Mouse (Mus musculus) thymus, postnatal 14 days (tissue): ENCODE results near the gene Cyb5d1.
A peak's percentile ranks its signal among the peaks of the same experiment; 100 is the strongest.

Experiments
- DNase-seq: peaks from one replicate; pipeline ENCODE4 v3.0.0; 2021

Cyb5d1 gene

GRCm38 (mm10) chr11:69395235-69395633, at the start of gene Cyb5d1, which contains the start of gene Naa38:
Gene Cyb5d1 (minus strand): TSS chr11:69395631.
Gene Naa38 (plus strand): TSS chr11:69395487.
- peak; percentile 89 for DNase-seq

DNA sequence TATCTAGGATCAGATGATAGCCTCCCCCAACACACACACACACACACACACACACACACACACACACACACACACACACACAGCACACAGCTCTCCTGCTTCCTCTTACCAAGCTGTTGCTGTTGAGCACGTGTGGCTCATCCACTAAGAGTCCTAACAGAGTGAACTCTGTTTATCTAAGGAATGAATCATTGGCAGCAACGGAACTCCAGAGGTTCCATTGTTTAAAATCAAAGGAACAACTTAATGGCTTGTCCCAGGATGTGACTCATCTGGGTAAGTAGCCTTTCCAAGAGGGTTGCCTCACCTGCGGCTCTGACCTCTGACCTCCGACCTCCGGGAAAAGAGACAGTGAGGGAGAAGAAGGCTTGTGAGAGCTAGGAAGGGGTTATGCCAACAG, 47.9 kb upstream of the Cyb5d1 start:
- no peak for DNase-seq

DNA sequence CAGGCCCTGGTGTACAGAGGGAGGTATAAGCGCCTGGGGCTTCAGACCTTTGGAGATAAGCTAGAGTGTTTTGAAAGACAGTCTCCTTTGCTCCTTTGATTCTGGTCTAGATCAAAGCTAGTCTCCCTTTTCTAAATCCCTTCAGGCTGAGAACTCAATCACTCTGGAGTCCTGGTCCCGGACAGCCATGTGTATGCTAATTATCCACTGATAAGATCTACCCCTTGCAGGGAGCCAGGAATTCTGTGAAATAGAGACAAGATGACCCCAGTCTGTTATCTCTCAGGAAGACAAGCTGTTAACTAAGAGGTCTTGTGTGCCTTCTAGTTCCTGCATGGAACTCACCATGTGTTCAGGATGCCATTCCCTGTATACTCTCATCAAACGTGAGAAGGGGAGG, 41.9 kb upstream of the Cyb5d1 start:
- DNase-seq = no peak

DNA sequence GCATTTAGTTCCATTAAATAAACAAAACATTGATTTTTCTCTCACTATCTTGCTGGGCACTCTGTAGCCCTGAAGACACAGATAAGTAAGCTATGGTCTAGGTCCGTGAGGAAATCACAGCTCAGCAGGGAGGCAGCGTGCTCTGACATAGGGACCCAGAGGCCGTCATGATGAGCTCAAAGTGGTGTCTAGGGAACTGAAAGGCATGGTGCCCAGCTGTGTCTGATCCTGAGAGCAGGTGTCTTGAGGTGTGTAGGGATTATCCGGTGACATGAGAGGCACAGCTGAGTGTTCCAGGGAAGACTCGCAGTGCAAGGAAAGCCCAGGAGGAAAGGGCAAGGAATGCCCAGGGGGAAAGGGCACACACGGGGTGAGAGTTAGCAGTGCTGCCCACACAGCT, 37.8 kb upstream of the Cyb5d1 start:
- no peak for DNase-seq

- DNase-seq = no peak
Measured at GRCm38 (mm10) chr11:69432640-69432982, 37.2 kb upstream of the Cyb5d1 start.

GRCm38 (mm10) chr11:69431829-69432639, 36.6 kb upstream of the Cyb5d1 start:
- DNase-seq = peak; percentile 85

DNA sequence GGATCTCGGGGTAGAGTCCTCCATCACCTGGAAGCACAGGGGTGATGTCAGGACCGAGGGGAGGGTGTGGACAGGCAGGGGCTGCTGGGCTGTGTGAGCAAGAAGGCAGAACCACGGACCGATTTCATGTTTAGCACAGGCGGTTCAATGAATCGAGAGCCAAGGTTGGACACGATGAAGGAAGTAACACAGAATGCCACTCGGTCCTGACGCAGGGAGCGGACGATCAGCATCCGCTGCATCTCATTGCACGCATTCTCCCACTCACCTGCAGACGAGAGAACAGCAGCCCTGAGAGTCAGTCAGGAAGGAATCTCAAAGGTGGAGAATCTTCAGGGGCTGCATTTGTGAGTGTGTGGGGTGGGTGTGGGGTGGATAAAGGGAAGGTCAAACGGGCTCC, 35.2 kb upstream of the Cyb5d1 start:
- no peak for DNase-seq

GRCm38 (mm10) chr11:69429313-69429712, 33.9 kb upstream of the Cyb5d1 start:
- no peak for DNase-seq

DNA sequence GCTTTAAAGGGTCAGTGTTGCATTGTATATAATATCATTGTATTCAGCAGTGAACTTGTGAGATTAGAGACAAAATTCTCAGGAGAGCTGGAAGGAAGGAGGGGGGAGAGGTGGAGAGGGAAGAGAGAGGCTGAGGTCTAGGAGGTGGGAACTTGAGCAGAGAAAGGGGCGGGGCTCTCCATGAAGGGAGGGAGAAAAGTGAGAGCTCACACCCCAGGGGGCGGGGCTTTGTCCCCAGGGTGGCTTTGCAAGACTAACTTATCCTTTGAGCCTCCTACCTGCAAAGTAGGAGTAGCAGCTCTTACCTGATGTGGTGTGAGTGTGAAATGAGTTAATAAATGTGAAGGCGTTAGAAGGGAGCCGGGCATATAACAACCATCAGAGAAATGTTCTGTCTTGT, 33.3 kb upstream of the Cyb5d1 start:
- DNase-seq = peak; percentile 59

DNA sequence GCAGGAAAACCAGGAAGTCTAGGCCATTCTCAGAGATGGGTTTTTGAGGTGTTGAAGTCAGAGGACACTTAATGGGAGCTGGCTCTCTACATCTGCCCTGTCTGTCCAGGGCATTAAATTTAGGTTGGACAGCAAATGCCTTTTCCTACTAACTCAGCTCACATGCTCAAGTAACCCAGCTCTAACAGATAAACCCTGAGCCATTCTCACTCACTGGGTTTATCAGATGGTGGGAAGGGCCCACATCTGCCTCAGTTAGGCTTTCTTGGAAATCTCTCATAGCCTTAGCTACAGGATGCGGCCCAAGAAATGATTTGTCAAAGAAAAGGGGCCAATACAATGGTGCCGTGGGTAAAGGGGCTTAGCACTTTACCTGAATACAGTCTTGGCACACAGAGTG, 30.8 kb upstream of the Cyb5d1 start:
- DNase-seq = no peak

GRCm38 (mm10) chr11:69423885-69424284, 28.5 kb upstream of the Cyb5d1 start:
- DNase-seq = no peak

DNA sequence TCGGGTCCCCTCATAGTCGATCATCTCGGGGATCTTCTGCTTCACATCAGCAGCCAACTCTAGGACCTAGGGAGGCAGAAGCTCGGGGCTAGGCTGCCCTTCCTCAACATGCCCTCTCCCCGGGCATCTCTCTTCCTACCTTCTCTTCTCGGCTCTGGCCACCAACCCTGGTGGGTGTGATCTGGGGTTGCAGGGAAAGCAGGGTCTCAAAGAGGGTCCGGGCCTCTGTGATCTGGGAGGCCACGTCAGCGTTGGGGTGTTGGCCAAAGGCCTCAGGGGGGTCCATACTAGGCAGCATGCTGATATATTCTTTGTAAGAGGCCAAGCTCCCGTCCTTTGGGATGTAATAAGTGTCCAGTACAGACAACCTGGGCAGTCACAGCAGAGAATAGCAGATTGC, 27.4 kb upstream of the Cyb5d1 start:
- DNase-seq = no peak

GRCm38 (mm10) chr11:69421131-69421977, 25.9 kb upstream of the Cyb5d1 start:
- no peak for DNase-seq

DNA sequence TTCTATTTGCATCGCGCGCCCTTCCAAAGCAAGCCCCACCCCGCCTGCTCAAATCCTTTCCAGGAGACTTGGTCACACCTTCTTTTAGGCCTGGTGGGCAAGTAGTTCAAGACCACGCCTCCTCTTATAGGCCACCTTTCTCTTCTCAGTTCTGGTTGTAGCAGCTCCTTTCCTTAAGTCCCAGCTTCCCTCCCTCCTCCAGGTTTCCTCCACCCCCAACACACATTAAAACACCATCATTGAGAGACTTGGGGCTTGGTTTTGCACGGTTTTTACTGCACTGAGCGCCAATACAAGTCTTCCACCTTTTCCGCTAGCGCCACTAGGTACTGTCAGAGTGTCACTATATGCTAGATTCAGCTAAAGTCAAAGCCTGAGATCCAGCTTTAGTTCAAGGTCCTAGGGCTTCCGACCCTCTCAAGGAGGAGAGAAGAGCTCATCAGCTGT, 25.1 kb upstream of the Cyb5d1 start:
- no peak for DNase-seq

DNA sequence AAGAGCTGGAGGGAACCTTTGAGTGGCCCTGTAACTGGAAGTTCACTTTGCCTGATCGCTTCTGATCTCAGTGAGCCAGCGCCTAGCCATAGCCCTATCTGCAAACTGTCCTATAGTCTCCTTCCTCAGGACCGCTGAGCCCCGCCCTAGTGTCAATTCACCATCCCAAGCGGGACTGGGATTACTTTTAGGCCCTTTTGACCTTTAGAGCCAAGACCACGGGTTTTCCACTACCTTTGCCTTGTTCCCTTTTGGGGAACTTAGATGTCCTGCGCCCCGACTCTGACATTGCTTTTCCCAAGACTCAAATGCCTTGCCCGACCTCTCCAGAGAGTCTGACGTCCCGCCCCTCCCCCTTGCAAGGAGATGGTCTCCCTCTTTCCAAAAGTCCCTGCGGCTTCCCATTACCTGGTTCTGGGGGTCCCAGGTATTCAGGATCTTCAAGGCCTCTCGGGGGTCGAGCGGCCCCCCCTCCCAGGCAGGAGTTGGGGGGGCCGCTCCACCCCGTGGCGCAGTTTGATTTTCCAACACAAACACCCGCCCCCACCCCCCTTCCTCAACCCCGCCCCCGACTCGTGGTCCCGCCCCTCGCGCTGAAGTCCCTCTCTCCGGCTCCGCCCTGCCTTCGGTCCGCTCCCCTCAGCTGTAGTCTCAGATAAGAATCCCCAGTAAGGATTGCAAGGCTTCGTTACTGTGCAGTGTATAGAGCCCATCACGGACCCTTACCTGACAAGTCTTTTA, 24.6 kb upstream of the Cyb5d1 start:
- peak; percentile 73 for DNase-seq

- peak; percentile 71 for DNase-seq
Measured at GRCm38 (mm10) chr11:69419443-69419812, 24.0 kb upstream of the Cyb5d1 start.

DNA sequence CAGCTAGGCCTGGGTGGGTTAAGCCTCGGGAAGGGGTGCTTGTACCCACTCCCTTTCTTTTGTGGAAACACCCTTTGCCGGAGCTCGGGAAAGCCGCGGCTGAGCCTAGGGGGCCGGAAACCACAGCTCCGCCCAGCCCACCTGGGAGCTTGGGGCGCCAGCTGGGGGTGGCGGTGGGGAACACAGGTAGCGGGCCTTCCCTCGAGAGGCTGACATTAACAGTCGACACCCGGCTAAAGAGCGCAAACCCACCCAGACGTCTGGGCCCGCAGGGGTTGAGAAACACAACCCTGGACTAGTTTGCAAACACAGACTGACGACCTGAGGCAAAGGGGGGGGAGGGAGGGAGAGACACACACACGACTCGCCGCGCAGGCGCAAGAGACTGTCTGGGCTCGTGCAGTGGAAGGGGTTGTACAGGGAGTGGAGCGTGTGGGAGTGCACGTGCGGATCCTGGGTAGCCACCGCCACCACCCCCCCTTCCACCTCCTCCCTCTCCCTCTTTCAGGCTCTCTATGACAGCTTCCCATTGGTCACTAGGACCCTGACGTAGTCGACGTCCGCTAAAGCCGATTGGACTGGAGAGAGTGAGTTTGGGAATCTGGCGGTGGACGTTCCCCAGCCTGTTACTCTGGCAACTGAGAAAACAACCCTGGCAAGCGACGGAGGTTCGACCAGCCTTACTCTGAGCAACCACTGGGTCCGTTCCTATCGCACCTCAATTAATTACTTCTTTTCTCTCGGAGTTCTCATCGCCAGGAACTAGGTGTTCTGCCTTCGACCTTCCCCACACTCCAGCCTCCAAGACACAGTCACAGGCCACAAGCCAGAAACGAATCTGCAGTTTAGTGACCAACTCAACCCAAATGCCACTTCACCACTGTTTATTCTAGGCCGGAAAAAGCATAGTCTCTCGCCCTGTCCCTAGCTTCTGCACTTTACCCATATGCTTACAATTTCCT, 23.3 kb upstream of the Cyb5d1 start:
- DNase-seq = peak; percentile 94

- peak; percentile 71 for DNase-seq
Measured at GRCm38 (mm10) chr11:69417449-69418384, 22.3 kb upstream of the Cyb5d1 start.

DNA sequence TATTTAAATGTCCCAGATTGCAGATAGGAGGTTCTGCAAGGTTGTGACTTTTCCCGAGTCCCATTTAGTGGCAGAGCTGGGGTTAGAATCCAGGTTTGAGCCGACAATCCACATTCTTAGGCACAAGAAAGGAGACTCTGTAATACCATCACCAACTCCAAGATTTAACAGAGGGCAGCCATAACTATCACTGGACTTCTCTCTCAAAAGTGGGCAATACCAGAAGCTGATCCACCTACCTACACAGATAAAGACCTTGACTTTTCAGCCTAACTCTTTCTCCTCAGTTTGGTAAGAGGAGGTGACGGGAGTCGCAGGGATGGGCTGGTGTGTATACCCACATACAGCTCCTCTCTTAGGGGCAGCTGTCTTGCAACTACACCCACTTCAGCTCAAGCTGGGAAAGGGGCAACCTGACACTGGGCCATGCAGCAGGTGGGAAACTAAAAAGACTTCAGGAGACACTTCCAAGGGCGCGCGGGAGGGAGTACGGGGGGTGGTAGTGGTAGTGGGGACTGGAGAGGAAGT, 21.6 kb upstream of the Cyb5d1 start:
- no peak for DNase-seq

DNA sequence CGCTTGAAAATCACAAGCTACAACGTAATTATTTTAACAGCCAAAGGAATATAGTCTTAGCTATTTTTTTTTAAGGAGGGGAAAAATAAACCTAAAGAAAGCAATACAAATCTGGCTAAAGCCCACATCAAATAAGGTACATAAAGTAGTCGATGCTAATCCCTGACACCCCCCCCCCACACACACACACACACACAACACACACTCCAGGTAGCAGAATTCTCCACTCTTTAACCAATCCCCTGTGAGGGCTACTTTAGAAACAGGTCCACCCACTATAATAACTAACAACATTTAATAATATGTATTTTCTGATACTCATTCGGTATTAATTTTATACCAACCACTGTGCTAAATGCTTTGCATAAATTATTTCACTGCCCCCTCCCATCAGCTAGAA, 21.1 kb upstream of the Cyb5d1 start:
- no peak for DNase-seq
